Mouse (Mus musculus): ENCODE data around the gene Nat8f5. TPM values are rescaled to one million over a fixed set of nuclear protein-coding genes. Genes with fewer than 3 reads are reported as not detected.
"Not testable (repeated sequence)": the region's sequence is repeated elsewhere in the genome, so short reads cannot be mapped to it uniquely, and the experiment has no call there.

Gene Nat8f5
- polyA plus RNA-seq, 1 experiment, result not detected

GRCm38 (mm10) chr6:85838674-85839073, 17.9 kb upstream of the Nat8f5 start:
- 54% methylated on average over 8 of the region's 8 CpGs for WGBS
- no peak for TF ChIP-seq CTCF (IDR thresholded peaks at IDR 0.05; ENCODE audit: insufficient read depth, low read depth, low read length)
- no peak for TF ChIP-seq POLR2A (IDR thresholded peaks at IDR 0.05; ENCODE audit: insufficient read depth, low read depth, low read length)
- H3K4me3 ChIP-seq (ENCODE audit: insufficient read depth, low read depth, low read length), result no peak overlapping the region
- no peaks in the 10 kb centered on the region for H3K4me1 ChIP-seq (ENCODE audit: control insufficient read depth, insufficient read depth, low read length)
- H3K27ac ChIP-seq (ENCODE audit: insufficient read depth, low read depth, low read length), result no peak overlapping the region

GRCm38 (mm10) chr6:85837307-85837706, 16.5 kb upstream of the Nat8f5 start:
- not testable (repeated sequence) for H3K4me3 ChIP-seq (ENCODE audit: insufficient read depth, low read depth, low read length); H3K27ac ChIP-seq (ENCODE audit: insufficient read depth, low read depth, low read length); H3K4me1 ChIP-seq (ENCODE audit: control insufficient read depth, insufficient read depth, low read length)
- 7% methylated on average over 12 of the region's 12 CpGs for WGBS

GRCm38 (mm10) chr6:85836827-85837226, 16.1 kb upstream of the Nat8f5 start:
- H3K4me3 ChIP-seq (ENCODE audit: insufficient read depth, low read depth, low read length); H3K4me1 ChIP-seq (ENCODE audit: control insufficient read depth, insufficient read depth, low read length); H3K27ac ChIP-seq (ENCODE audit: insufficient read depth, low read depth, low read length): not testable (repeated sequence)
- WGBS, result 8% methylated on average over 9 of the region's 9 CpGs

- not testable (repeated sequence) for H3K4me1 ChIP-seq (ENCODE audit: control insufficient read depth, insufficient read depth, low read length); H3K4me3 ChIP-seq (ENCODE audit: insufficient read depth, low read depth, low read length); H3K27ac ChIP-seq (ENCODE audit: insufficient read depth, low read depth, low read length)
- WGBS, result 50% methylated on average over 5 of the region's 5 CpGs
Measured at GRCm38 (mm10) chr6:85836098-85836497, 15.3 kb upstream of the Nat8f5 start.

- 82% methylated on average over 1 of the region's 2 CpGs for WGBS
- not testable (repeated sequence) for H3K27ac ChIP-seq (ENCODE audit: insufficient read depth, low read depth, low read length); H3K4me1 ChIP-seq (ENCODE audit: control insufficient read depth, insufficient read depth, low read length); H3K4me3 ChIP-seq (ENCODE audit: insufficient read depth, low read depth, low read length)
Measured at GRCm38 (mm10) chr6:85835104-85835503, 14.3 kb upstream of the Nat8f5 start.

- H3K4me3 ChIP-seq (ENCODE audit: insufficient read depth, low read depth, low read length); H3K27ac ChIP-seq (ENCODE audit: insufficient read depth, low read depth, low read length): not testable (repeated sequence)
Measured at GRCm38 (mm10) chr6:85834504-85835100, 13.8 kb upstream of the Nat8f5 start.

GRCm38 (mm10) chr6:85831796-85832321, 11.1 kb upstream of the Nat8f5 start, which contains the start of gene Nat8:
TSS of gene Nat8 (minus strand) at chr6:85832082.
- no peak within 1 kb of the TSS for H3K4me3 ChIP-seq (ENCODE audit: insufficient read depth, low read depth, low read length)
- H3K4me1 ChIP-seq (ENCODE audit: control insufficient read depth, insufficient read depth, low read length), result no peaks in the 10 kb centered on the region
- WGBS, result 85% methylated on average over 7 of the region's 7 CpGs
- TF ChIP-seq CTCF (IDR thresholded peaks at IDR 0.05; ENCODE audit: insufficient read depth, low read depth, low read length), result no peak
- TF ChIP-seq POLR2A (IDR thresholded peaks at IDR 0.05; ENCODE audit: insufficient read depth, low read depth, low read length), result no peak
- H3K27ac ChIP-seq (ENCODE audit: insufficient read depth, low read depth, low read length), result no peak within 1 kb of the TSS

More at GRCm38 (mm10) chr6:85834504-85835100, 13.8 kb upstream of the Nat8f5 start:
- not testable (repeated sequence) for H3K4me1 ChIP-seq (ENCODE audit: control insufficient read depth, insufficient read depth, low read length)

- Histone ChIP-seq H3K4me3 (ENCODE audit: insufficient read depth, low read depth, low read length) (no peak overlapping the region), H3K4me1 (ENCODE audit: control insufficient read depth, insufficient read depth, low read length) (no peaks in the 10 kb centered on the region), H3K27ac (ENCODE audit: insufficient read depth, low read depth, low read length) (no peak overlapping the region)
- TF ChIP-seq CTCF (IDR thresholded peaks at IDR 0.05; ENCODE audit: insufficient read depth, low read depth, low read length), result no peak
- no peak for TF ChIP-seq POLR2A (IDR thresholded peaks at IDR 0.05; ENCODE audit: insufficient read depth, low read depth, low read length)
- 77% methylated on average over 1 of the region's 1 CpGs for WGBS
Measured at GRCm38 (mm10) chr6:85829462-85829861, 8.7 kb upstream of the Nat8f5 start.

GRCm38 (mm10) chr6:85825886-85826285, 5.1 kb upstream of the Nat8f5 start:
- WGBS, result 92% methylated on average over 2 of the region's 2 CpGs
- H3K4me3 ChIP-seq (ENCODE audit: insufficient read depth, low read depth, low read length), result no peak overlapping the region
- TF ChIP-seq CTCF (IDR thresholded peaks at IDR 0.05; ENCODE audit: insufficient read depth, low read depth, low read length) (no peak), POLR2A (IDR thresholded peaks at IDR 0.05; ENCODE audit: insufficient read depth, low read depth, low read length) (no peak)
- no peaks in the 10 kb centered on the region for H3K4me1 ChIP-seq (ENCODE audit: control insufficient read depth, insufficient read depth, low read length)
- no peak overlapping the region for H3K27ac ChIP-seq (ENCODE audit: insufficient read depth, low read depth, low read length)

GRCm38 (mm10) chr6:85823382-85824090, 2.8 kb upstream of the Nat8f5 start:
- no peak overlapping the region for H3K27ac ChIP-seq (ENCODE audit: insufficient read depth, low read depth, low read length)
- TF ChIP-seq POLR2A (IDR thresholded peaks at IDR 0.05; ENCODE audit: insufficient read depth, low read depth, low read length) (no peak), CTCF (IDR thresholded peaks at IDR 0.05; ENCODE audit: insufficient read depth, low read depth, low read length) (no peak)
- no peak overlapping the region for H3K4me3 ChIP-seq (ENCODE audit: insufficient read depth, low read depth, low read length)
- H3K4me1 ChIP-seq (ENCODE audit: control insufficient read depth, insufficient read depth, low read length), result no peaks in the 10 kb centered on the region
- WGBS, result 80% methylated on average over 1 of the region's 1 CpGs
